ENCODE assay signal across 8 mouse cellular contexts in the genomic region with DNA sequence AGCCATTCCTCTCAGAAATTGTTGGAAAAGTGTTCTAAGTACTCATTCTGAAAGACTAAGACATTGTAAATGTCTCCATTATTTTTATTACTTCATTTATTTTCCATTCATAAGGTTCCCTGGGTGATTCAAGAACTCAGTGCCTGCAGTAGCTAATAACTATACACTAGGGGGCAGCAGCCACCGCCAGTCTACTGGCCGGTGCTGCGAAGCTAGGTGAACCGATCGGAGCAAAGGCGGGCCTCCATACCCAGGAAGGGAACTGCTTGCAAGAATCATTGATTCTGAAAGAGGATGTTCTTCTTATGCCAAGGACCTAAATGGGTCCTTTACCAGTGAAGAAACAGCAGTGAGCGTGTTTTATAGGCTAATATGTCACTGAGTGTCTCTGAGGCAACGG. TPM values are rescaled to one million over a fixed set of nuclear protein-coding genes. Genes with fewer than 3 reads are reported as not detected.
A peak's percentile ranks its signal among the peaks of the same experiment; 100 is the strongest.
DNase-seq lines count a peak whose midpoint lies in the region; ATAC-seq and TF ChIP-seq lines count a peak whose summit lies in the region.

No protein-coding gene starts in this region.

- no peak for ATAC-seq in liver, embryonic 11.5 days (replicated peaks; ENCODE audit: low FRiP score)
- ATAC-seq in inflammation-experienced regulatory T-cells, adult 6 months: peak; percentile 89
- peak; percentile 65; the same call in 1 of the 2 replicates for ATAC-seq in midbrain, embryonic 15.5 days (replicated peaks)

- H3K27ac ChIP-seq in liver, adult 2 months (replicated peaks; ENCODE audit: insufficient read depth, low read depth, low read length): no peak overlapping the region
- H3K27ac ChIP-seq in liver, embryonic 11.5 days (ENCODE audit: low read depth, low read length): no peak overlapping the region
- no peak overlapping the region for H3K27ac ChIP-seq in midbrain, embryonic 15.5 days

- H3K4me1 ChIP-seq in liver, adult 2 months (ENCODE audit: control insufficient read depth, insufficient read depth, low read length): peaks cover 6% of the 10 kb centered on the region; the same call in 1 of the 2 replicates
- H3K4me1 ChIP-seq in liver, embryonic 11.5 days (replicated peaks; ENCODE audit: control insufficient read depth, insufficient read depth, low read length): no peaks in the 10 kb centered on the region
- no peaks in the 10 kb centered on the region for H3K4me1 ChIP-seq in midbrain, embryonic 15.5 days

- no peak overlapping the region for H3K4me3 ChIP-seq in liver, adult 2 months (ENCODE audit: insufficient read depth, low read depth, low read length)
- H3K4me3 ChIP-seq in liver, embryonic 11.5 days (ENCODE audit: low read depth, low read length): no peak overlapping the region
- H3K4me3 ChIP-seq in midbrain, embryonic 15.5 days: no peak overlapping the region

- H3K9ac ChIP-seq in liver, adult 2 months (ENCODE audit: low read depth, low read length): 0 out of 2 replicates have a peak overlapping the region, but pooled peaks have one; percentile 26
- H3K9ac ChIP-seq in liver, embryonic 11.5 days (ENCODE audit: low read depth, low read length): no peak overlapping the region
- no peak overlapping the region for H3K9ac ChIP-seq in midbrain, embryonic 15.5 days

- peak; percentile 93 for TF ChIP-seq CTCF in liver, adult 2 months (IDR thresholded peaks at IDR 0.05; ENCODE audit: low read depth, low read length)

- no peak for TF ChIP-seq POLR2A in liver, adult 2 months (IDR thresholded peaks at IDR 0.05; ENCODE audit: extremely low read depth, insufficient read depth, low read length)

- H3K79me2 ChIP-seq in liver, adult 2 months (ENCODE audit: control insufficient read depth, insufficient read depth, low read length): no peaks in the 10 kb centered on the region

- peak; percentile 51 for DNase-seq in liver, adult 2 months (ENCODE audit: extremely low read depth, low read depth, low spot score)
- no peak for DNase-seq in liver, embryonic 11.5 days (ENCODE audit: low spot score)
- peak; percentile 78 to 81 for DNase-seq in cerebellum, postnatal 36 days
- peak; percentile 74 for DNase-seq in gastrocnemius, postnatal 10 days
- DNase-seq in left cerebral cortex, postnatal 14 days (ENCODE audit: low spot score in 2 of 2): peak; percentile 53 to 73
- DNase-seq in spleen, postnatal 36 days (ENCODE audit: low spot score in 2 of 2): peak; percentile 76 to 81

- H3K4me2 ChIP-seq in liver, embryonic 11.5 days: no peak overlapping the region
- no peak overlapping the region for H3K4me2 ChIP-seq in midbrain, embryonic 15.5 days

- no peaks in the 10 kb centered on the region for H3K9me3 ChIP-seq in liver, embryonic 11.5 days (ENCODE audit: control insufficient read depth, low read length)
- no peaks in the 10 kb centered on the region for H3K9me3 ChIP-seq in midbrain, embryonic 15.5 days

- H3K27me3 ChIP-seq in liver, adult 2 months (ENCODE audit: control insufficient read depth, insufficient read depth, low read length): no peaks in the 10 kb centered on the region
- H3K27me3 ChIP-seq in liver, embryonic 11.5 days (replicated peaks; ENCODE audit: control insufficient read depth, insufficient read depth, low read length): no peaks in the 10 kb centered on the region
- H3K27me3 ChIP-seq in midbrain, embryonic 15.5 days (replicated peaks): no peaks in the 10 kb centered on the region

- WGBS in liver, adult 2 months: 13% methylated on average over 8 of the region's 8 CpGs
- 20% methylated on average over 8 of the region's 8 CpGs for whole genome bisulfite sequencing in liver, embryonic 11.5 days
- WGBS in midbrain, embryonic 15.5 days: 18% methylated on average over 8 of the region's 8 CpGs

- no peaks in the 10 kb centered on the region for H3K36me3 ChIP-seq in liver, adult 2 months (ENCODE audit: control insufficient read depth, insufficient read depth, low read length)
- no peaks in the 10 kb centered on the region for H3K36me3 ChIP-seq in liver, embryonic 11.5 days (ENCODE audit: control insufficient read depth, insufficient read depth, low read length)
- no peaks in the 10 kb centered on the region for H3K36me3 ChIP-seq in midbrain, embryonic 15.5 days (replicated peaks)

- intact Hi-C loops in left cerebral cortex, postnatal 14 days (cut with DNase I): loop anchor here (2.0 kb wide), 1 partner anchor 443 kb away; no protein-coding TSS in a partner anchor

RNA-seq across cellular contexts. Expression of a gene that starts 35.2 kb away (rescaled TPM):
- 0.40 and 1.8 TPM in 2 replicates for total RNA-seq in liver, adult 2 months (2014; rRNA removed)
- polyA plus RNA-seq in liver, adult 2 months (2012; rRNA removed): 0.21 and 0.32 TPM in 2 replicates
- polyA plus RNA-seq in liver, embryonic 11.5 days (2014; fragmentation: Nextera tagmentation; extraction: Ambion mirVana): 0.34 and 0.45 TPM in 2 replicates
- total RNA-seq in gastrocnemius, postnatal 10 days (2021): 10 to 100 TPM; 24.7 to 36.4 TPM
- polyA plus RNA-seq in inflammation-experienced regulatory T-cells, adult 6 months (2017; shearing (Covaris generic)): under 1 TPM; 0.11 to 0.44 (median 0.35) TPM
- total RNA-seq in left cerebral cortex, postnatal 14 days (2021): 10 to 100 TPM; 12.4 to 15.2 TPM
- polyA plus RNA-seq in midbrain, embryonic 15.5 days (2015; fragmentation: Nextera tagmentation; extraction: Ambion mirVana): 6.5 and 8.2 TPM in 2 replicates
